Mouse (Mus musculus): ENCODE measurements around the gene Sema4c.

- TF ChIP-seq TAL1 (IDR thresholded peaks at IDR 0.05; ENCODE audit: low read length) (no peak), GATA1 (IDR thresholded peaks at IDR 0.05; ENCODE audit: low read length) (no peak)
These were observed 44.8 kb downstream of the Sema4c start for GRCm38 (mm10) chr1:36513310-36513709.
